Mouse (Mus musculus): ENCODE measurements at regions not wholly inside any gene's neighbourhood (a gene's known extent, or its start where the extent isn't known, plus 50 kb on each side); places are given as distances from the start of the nearest gene placed in this dataset.

GRCm38 (mm10) chr15:43364496-43364895, 3230.3 kb downstream of the 9330182O14Rik start:
- peak; percentile 2 to 10 for DNase-seq (ENCODE audit: low spot score in 2 of 2)

GRCm38 (mm10) chr15:43373072-43373471, 3238.9 kb downstream of the 9330182O14Rik start:
- no peak for DNase-seq (ENCODE audit: low spot score in 2 of 2)

GRCm38 (mm10) chr15:43382405-43382804, 3248.2 kb downstream of the 9330182O14Rik start:
- DNase-seq (ENCODE audit: low spot score in 2 of 2): no peak

- no peak for DNase-seq (ENCODE audit: low spot score in 2 of 2)
Observed at GRCm38 (mm10) chr15:43399821-43400220, 3265.7 kb downstream of the 9330182O14Rik start.

GRCm38 (mm10) chr15:43403585-43403984, 3269.4 kb downstream of the 9330182O14Rik start:
- DNase-seq (ENCODE audit: low spot score in 2 of 2): no peak

Data from left cerebral cortex, adult 18-20 months (tissue).